In the genomic region with DNA sequence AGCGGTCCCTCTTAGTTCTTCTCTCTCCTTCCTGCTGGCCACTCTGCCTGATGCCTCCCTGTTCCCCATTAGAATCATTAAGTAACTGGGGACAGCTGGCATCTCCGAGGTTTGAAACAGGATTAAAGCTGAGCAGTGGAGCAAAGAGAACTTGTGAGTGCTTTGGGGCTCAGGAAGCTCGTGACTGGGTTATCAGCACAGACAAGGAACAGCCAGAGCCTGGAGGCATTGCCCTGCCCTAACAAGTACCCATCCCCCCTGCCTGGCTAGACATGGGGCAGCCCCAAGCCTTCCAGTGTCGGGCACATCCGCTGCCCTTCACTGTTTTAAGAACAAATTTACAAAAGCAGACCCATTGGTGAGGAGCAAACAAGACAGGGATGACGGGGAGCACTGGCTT, we compare ENCODE assay signal across 26 mouse cellular contexts. TPM values are rescaled to one million over a fixed set of nuclear protein-coding genes. Genes with fewer than 3 reads are reported as not detected.
A peak's percentile ranks its signal among the peaks of the same experiment; 100 is the strongest.
DNase-seq lines count a peak whose midpoint lies in the region; ATAC-seq and TF ChIP-seq lines count a peak whose summit lies in the region.
"Had no signal": no experiment of that assay in that cellular context is flagged by ENCODE, and none has a peak within 500 bp of the region (broad histone marks: within the 10 kb centered on the region; RNA-seq: fewer than 3 reads in every experiment).

No protein-coding gene starts in this region.

- peaks cover 10% of the 10 kb centered on the region for H3K9me3 ChIP-seq in heart, embryonic 14.5 days (ENCODE audit: control insufficient read depth, low read length)
- peaks cover 13% of the 10 kb centered on the region; the same call in 1 of the 2 replicates for H3K9me3 ChIP-seq in midbrain, embryonic 10.5 days (replicated peaks)
- H3K9me3 ChIP-seq in midbrain, embryonic 13.5 days, result 0 out of 2 replicates have a peak, but pooled peaks cover 7% of the 10 kb centered on the region
- H3K9me3 ChIP-seq in intestine, embryonic 15.5 days, result peaks cover 6% of the 10 kb centered on the region; the same call in 1 of the 2 replicates
- H3K9me3 ChIP-seq: forebrain, embryonic 15.5 days had no signal

- H3K27ac ChIP-seq in heart, embryonic 14.5 days (replicated peaks in 1 of 2; ENCODE audit: control insufficient read depth in 1 of 2, insufficient read depth in 1 of 2, low read depth in 2 of 2, low read length in 2 of 2), result no peak overlapping the region
- H3K27ac ChIP-seq in midbrain, embryonic 10.5 days (replicated peaks), result peak overlapping the region; percentile 33; the same call in 1 of the 2 replicates
- no peak overlapping the region for H3K27ac ChIP-seq in midbrain, embryonic 13.5 days
- no peak overlapping the region for H3K27ac ChIP-seq in intestine, embryonic 15.5 days
- 0 out of 2 replicates have a peak overlapping the region, but pooled peaks have one; percentile 36 for H3K27ac ChIP-seq in small intestine, adult 2 months (ENCODE audit: insufficient read depth, low read depth, low read length)
- H3K27ac ChIP-seq: embryonic facial prominence, embryonic 12.5 days; forebrain, embryonic 15.5 days; heart, embryonic 15.5 days had no signal

- no peak for TF ChIP-seq CTCF in small intestine, adult 2 months (IDR thresholded peaks at IDR 0.05; ENCODE audit: extremely low read depth, insufficient read length, insufficient replicate concordance, low read depth, low read length)

- 37% methylated on average over 6 of the region's 6 CpGs for WGBS in heart, embryonic 14.5 days
- 59% methylated on average over 6 of the region's 6 CpGs for WGBS in midbrain, embryonic 10.5 days
- WGBS in midbrain, embryonic 13.5 days, result 45% methylated on average over 6 of the region's 6 CpGs
- 57% methylated on average over 6 of the region's 6 CpGs for WGBS in intestine, embryonic 15.5 days
- 42% methylated on average over 6 of the region's 6 CpGs for WGBS in small intestine, adult 2 months

- peaks cover 11 to 27% of the 10 kb centered on the region in 2 experiments for H3K4me1 ChIP-seq in heart, embryonic 14.5 days (ENCODE audit: control insufficient read depth in 2 of 2, insufficient read depth in 2 of 2, low read length in 2 of 2)
- H3K4me1 ChIP-seq in midbrain, embryonic 10.5 days, result peaks cover 13% of the 10 kb centered on the region
- H3K4me1 ChIP-seq in midbrain, embryonic 13.5 days (replicated peaks), result peaks cover 8% of the 10 kb centered on the region
- H3K4me1 ChIP-seq in intestine, embryonic 15.5 days (replicated peaks), result peaks cover 11% of the 10 kb centered on the region
- peaks cover 39% of the 10 kb centered on the region for H3K4me1 ChIP-seq in small intestine, adult 2 months (ENCODE audit: control insufficient read depth, insufficient read depth, insufficient read length, low read length)

- DNase-seq in heart, adult 9 months (ENCODE audit: low spot score in 2 of 2), result no peak
- no peak for DNase-seq in midbrain, embryonic 10.5 days (ENCODE audit: low spot score)
- DNase-seq in kidney, adult 9 months, result no peak
- DNase-seq: adrenal gland, postnatal 36 days; cerebellum, adult 18-20 months; gastrocnemius, postnatal 36 days; liver had no signal

- peaks cover 4% of the 10 kb centered on the region; the same call in 1 of the 2 replicates for H3K27me3 ChIP-seq in heart, embryonic 14.5 days (ENCODE audit: control insufficient read depth, insufficient read depth, low read length)
- H3K27me3 ChIP-seq in midbrain, embryonic 10.5 days (ENCODE audit: low read depth, poor library complexity, severe bottlenecking), result peaks cover 30% of the 10 kb centered on the region
- H3K27me3 ChIP-seq in midbrain, embryonic 13.5 days, result peaks cover 19% of the 10 kb centered on the region; the same call in 1 of the 2 replicates
- no peaks in the 10 kb centered on the region for H3K27me3 ChIP-seq in intestine, embryonic 15.5 days (replicated peaks)
- H3K27me3 ChIP-seq in small intestine, adult 2 months (ENCODE audit: control insufficient read depth, insufficient read depth, low read length), result no peaks in the 10 kb centered on the region
- H3K27me3 ChIP-seq: embryonic facial prominence, embryonic 12.5 days had no signal

- no peak overlapping the region for H3K9ac ChIP-seq in heart, embryonic 14.5 days (ENCODE audit: low read length)
- H3K9ac ChIP-seq in midbrain, embryonic 13.5 days (replicated peaks), result no peak overlapping the region
- H3K9ac ChIP-seq in intestine, embryonic 15.5 days, result no peak overlapping the region
- H3K9ac ChIP-seq: embryonic facial prominence, embryonic 12.5 days; forebrain, embryonic 15.5 days; heart, embryonic 15.5 days had no signal

- ATAC-seq in heart, embryonic 14.5 days (ENCODE audit: insufficient number of reproducible peaks, insufficient read depth, low FRiP score, low read depth), result peak; percentile 37; the same call in 1 of the 2 replicates
- no peak for ATAC-seq in midbrain, embryonic 13.5 days
- ATAC-seq in intestine, embryonic 15.5 days, result peak; percentile 29; the same call in 1 of the 2 replicates
- no peak for ATAC-seq in inflammation-experienced regulatory T-cells, adult 6 months
- ATAC-seq: forebrain, embryonic 15.5 days; lung, postnatal 0 days; midbrain, embryonic 16.5 days had no signal

- no peak for TF ChIP-seq POLR2A in small intestine, adult 2 months (IDR thresholded peaks at IDR 0.05; ENCODE audit: low read depth, low read length)

- no peak overlapping the region for H3K4me2 ChIP-seq in heart, embryonic 14.5 days (ENCODE audit: low read length)
- H3K4me2 ChIP-seq in midbrain, embryonic 13.5 days (replicated peaks), result no peak overlapping the region
- H3K4me2 ChIP-seq in intestine, embryonic 15.5 days (replicated peaks), result no peak overlapping the region
- H3K4me2 ChIP-seq: embryonic facial prominence, embryonic 12.5 days; forebrain, embryonic 15.5 days; heart, embryonic 15.5 days had no signal

- no peaks in the 10 kb centered on the region for H3K36me3 ChIP-seq in heart, embryonic 14.5 days (ENCODE audit: control insufficient read depth, insufficient read depth, low read length)
- H3K36me3 ChIP-seq in midbrain, embryonic 10.5 days, result no peaks in the 10 kb centered on the region
- no peaks in the 10 kb centered on the region for H3K36me3 ChIP-seq in midbrain, embryonic 13.5 days
- no peaks in the 10 kb centered on the region for H3K36me3 ChIP-seq in intestine, embryonic 15.5 days
- H3K36me3 ChIP-seq in small intestine, adult 2 months (ENCODE audit: control insufficient read depth, insufficient read depth, low read length), result 0 out of 2 replicates have a peak, but pooled peaks cover 2% of the 10 kb centered on the region
- H3K36me3 ChIP-seq: embryonic facial prominence, embryonic 12.5 days; forebrain, embryonic 15.5 days; heart, embryonic 15.5 days had no signal

- H3K4me3 ChIP-seq in heart, embryonic 14.5 days (ENCODE audit: control insufficient read depth in 1 of 2, insufficient read depth in 1 of 2, low read depth in 1 of 2, low read length in 2 of 2), result no peak overlapping the region
- H3K4me3 ChIP-seq in midbrain, embryonic 10.5 days, result no peak overlapping the region
- H3K4me3 ChIP-seq in midbrain, embryonic 13.5 days (replicated peaks), result no peak overlapping the region
- no peak overlapping the region for H3K4me3 ChIP-seq in intestine, embryonic 15.5 days (replicated peaks)
- H3K4me3 ChIP-seq in small intestine, adult 2 months (ENCODE audit: low read depth, low read length), result no peak overlapping the region
- H3K4me3 ChIP-seq: embryonic facial prominence, embryonic 12.5 days; erythroblast, embryonic 14.5 days; forebrain, embryonic 15.5 days; heart, embryonic 15.5 days had no signal

RNA-seq across cellular contexts. Expression of a gene that starts 2.6 kb away (rescaled TPM):
- 0.24 and 0.36 TPM in 2 replicates for polyA plus RNA-seq in heart, embryonic 14.5 days (2014; fragmentation: Nextera tagmentation; extraction: Ambion mirVana)
- polyA plus RNA-seq in midbrain, embryonic 10.5 days (2016; fragmentation: Nextera tagmentation; extraction: Ambion mirVana), result 0.14 and 0.20 TPM in 2 replicates
- polyA plus RNA-seq in midbrain, embryonic 13.5 days (2015; fragmentation: Nextera tagmentation; extraction: Ambion mirVana), result 0.06 and 0.13 TPM in 2 replicates
- 0.85 and 1.6 TPM in 2 replicates for polyA plus RNA-seq in intestine, embryonic 15.5 days (2015; fragmentation: Nextera tagmentation; extraction: Ambion mirVana)
- polyA plus RNA-seq in small intestine, adult 2 months (2012; rRNA removed), result 17.6 and 25.8 TPM in 2 replicates
- polyA plus RNA-seq in inflammation-experienced regulatory T-cells, adult 6 months (2017; shearing (Covaris generic)), result not detected
- polyA plus RNA-seq: erythroblast, embryonic 14.5 days; hindbrain, embryonic 11.5 days had no signal

RNA-seq across cellular contexts. Expression of a gene that starts 35.4 kb away (rescaled TPM):
- not detected in 2 replicates for polyA plus RNA-seq in heart, embryonic 14.5 days (2014; fragmentation: Nextera tagmentation; extraction: Ambion mirVana)
- polyA plus RNA-seq in midbrain, embryonic 10.5 days (2016; fragmentation: Nextera tagmentation; extraction: Ambion mirVana), result not detected in 2 replicates
- polyA plus RNA-seq in midbrain, embryonic 13.5 days (2015; fragmentation: Nextera tagmentation; extraction: Ambion mirVana), result not detected in 2 replicates
- polyA plus RNA-seq in intestine, embryonic 15.5 days (2015; fragmentation: Nextera tagmentation; extraction: Ambion mirVana), result not detected in 2 replicates
- not detected in 2 replicates for polyA plus RNA-seq in small intestine, adult 2 months (2012; rRNA removed)
- polyA plus RNA-seq in inflammation-experienced regulatory T-cells, adult 6 months (2017; shearing (Covaris generic)), result not detected
- polyA plus RNA-seq: cortical plate, adult 2 months; embryonic facial prominence, embryonic 12.5 days; forebrain, embryonic 15.5 days; heart, embryonic 15.5 days; hindbrain, embryonic 11.5 days; intestine, embryonic 14.5 days; kidney, embryonic 16.5 days; large intestine, adult 2 months; liver, embryonic 16.5 days; lung, postnatal 0 days; midbrain, embryonic 16.5 days; testis, adult 2 months; urinary bladder, adult 2 months had no signal

RNA-seq across cellular contexts. Expression of a gene that starts 52.0 kb away (rescaled TPM):
- 2.5 and 2.7 TPM in 2 replicates for polyA plus RNA-seq in heart, embryonic 14.5 days (2014; fragmentation: Nextera tagmentation; extraction: Ambion mirVana)
- polyA plus RNA-seq in midbrain, embryonic 10.5 days (2016; fragmentation: Nextera tagmentation; extraction: Ambion mirVana), result not detected in 2 replicates
- 0.23 TPM in 1 of 2 replicates, not detected in the other for polyA plus RNA-seq in midbrain, embryonic 13.5 days (2015; fragmentation: Nextera tagmentation; extraction: Ambion mirVana)
- polyA plus RNA-seq in intestine, embryonic 15.5 days (2015; fragmentation: Nextera tagmentation; extraction: Ambion mirVana), result 35.2 and 41.0 TPM in 2 replicates
- polyA plus RNA-seq in small intestine, adult 2 months (2012; rRNA removed), result 16.3 and 42.5 TPM in 2 replicates
- not detected for polyA plus RNA-seq in inflammation-experienced regulatory T-cells, adult 6 months (2017; shearing (Covaris generic))
- polyA plus RNA-seq: erythroblast, embryonic 14.5 days; hindbrain, embryonic 11.5 days had no signal

Comparison
In these comparisons a context has a peak if more than half of its experiments do, and no peak if none do; other contexts are left out.
1. H3K27ac ChIP-seq: peak in midbrain, embryonic 10.5 days (single experiment) and small intestine, adult 2 months (single experiment); none in heart, embryonic 14.5 days (0 of 2), midbrain, embryonic 13.5 days (single experiment) and intestine, embryonic 15.5 days (single experiment).
2. ATAC-seq: peak in heart, embryonic 14.5 days (single experiment) and intestine, embryonic 15.5 days (single experiment); none in midbrain, embryonic 13.5 days (single experiment) and inflammation-experienced regulatory T-cells, adult 6 months (single experiment).